Mouse (Mus musculus): ENCODE measurements around the gene Lgr4. TPM values are rescaled to one million over a fixed set of nuclear protein-coding genes. Genes with fewer than 3 reads are reported as not detected.

Gene Lgr4
- polyA plus RNA-seq, 2 experiments, result 3.0 to 3.9 TPM

- DNase-seq (ENCODE audit: low read depth in 3 of 3, low spot score in 3 of 3), result no peak
- H3K9ac ChIP-seq (replicated peaks), result no peak overlapping the region
- H3K9me3 ChIP-seq (ENCODE audit: control insufficient read depth, low read length), result no peaks in the 10 kb centered on the region
- peaks cover 36 to 38% of the 10 kb centered on the region in 2 experiments for H3K4me1 ChIP-seq (replicated peaks; ENCODE audit: control insufficient read depth in 2 of 2, insufficient read depth in 2 of 2, low read length in 1 of 2)
- H3K4me3 ChIP-seq (ENCODE audit: insufficient read depth in 1 of 2, low read depth in 2 of 2, low read length in 2 of 2), result no peak overlapping the region
- TF ChIP-seq EP300 (IDR thresholded peaks at IDR 0.05; ENCODE audit: low read depth), result no peak
- no peak for TF ChIP-seq CTCF (IDR thresholded peaks at IDR 0.05; ENCODE audit: low read depth)
- H3K4me2 ChIP-seq (ENCODE audit: low read depth), result no peak overlapping the region
- no peak for ATAC-seq (ENCODE audit: insufficient read depth)
- H3K27me3 ChIP-seq (ENCODE audit: control insufficient read depth, insufficient read depth, low read length), result no peaks in the 10 kb centered on the region
- H3K27ac ChIP-seq, result peak overlapping the region; percentile 29
- WGBS (ENCODE audit: insufficient replicate concordance), result 65% methylated on average over 3 of the region's 3 CpGs
- H3K36me3 ChIP-seq (replicated peaks; ENCODE audit: control insufficient read depth, insufficient read depth, low read depth), result no peaks in the 10 kb centered on the region
Observed at GRCm38 (mm10) chr2:110005164-110005563, 87.7 kb downstream of the Lgr4 start.

DNA sequence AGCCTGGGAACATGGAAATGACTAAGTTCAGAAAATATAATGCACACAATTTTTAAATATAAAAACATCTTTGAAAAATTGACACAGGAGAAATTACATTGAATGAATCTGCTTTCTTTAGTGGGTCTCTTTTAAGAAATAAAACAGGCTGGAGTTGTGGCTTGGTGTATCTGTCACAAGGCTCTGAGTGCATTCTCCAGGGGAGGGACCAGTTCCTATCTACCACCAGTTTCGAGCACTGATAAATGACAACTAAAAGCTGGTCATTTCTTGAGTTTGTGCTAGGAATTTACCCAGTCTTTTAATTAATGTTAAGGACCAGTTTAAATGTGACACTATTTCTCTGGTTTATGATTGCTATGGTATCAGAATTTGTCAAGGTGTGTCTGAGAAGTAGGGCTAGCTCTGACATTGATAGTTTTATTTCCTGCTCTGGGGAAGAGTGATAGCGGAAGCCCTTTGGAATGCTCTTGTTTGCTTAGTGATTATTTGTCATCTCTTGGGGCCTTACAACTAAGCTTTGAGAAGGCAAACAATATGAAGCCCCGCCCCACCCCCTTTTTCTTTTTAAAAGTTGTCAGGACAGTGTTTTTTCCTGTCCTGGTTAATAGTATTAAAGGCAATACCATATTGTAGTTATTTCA is 88.3 kb downstream of the Lgr4 start:
- no peak for TF ChIP-seq CTCF (IDR thresholded peaks at IDR 0.05; ENCODE audit: low read depth)
- TF ChIP-seq EP300 (IDR thresholded peaks at IDR 0.05; ENCODE audit: low read depth), result peak; percentile 50
- Histone ChIP-seq H3K9me3 (ENCODE audit: control insufficient read depth, low read length) (no peaks in the 10 kb centered on the region), H3K27me3 (ENCODE audit: control insufficient read depth, insufficient read depth, low read length) (no peaks in the 10 kb centered on the region), H3K4me3 (ENCODE audit: insufficient read depth in 1 of 2, low read depth in 2 of 2, low read length in 2 of 2) (no peak overlapping the region), H3K9ac (replicated peaks) (0 out of 2 replicates have a peak overlapping the region, but pooled peaks have one; percentile 25), H3K36me3 (replicated peaks; ENCODE audit: control insufficient read depth, insufficient read depth, low read depth) (no peaks in the 10 kb centered on the region), H3K27ac (peak overlapping the region; percentile 29), H3K4me2 (ENCODE audit: low read depth) (peak overlapping the region; percentile 35), H3K4me1 (replicated peaks; ENCODE audit: control insufficient read depth in 2 of 2, insufficient read depth in 2 of 2, low read length in 1 of 2) (peaks cover 36 to 38% of the 10 kb centered on the region in 2 experiments)
- ATAC-seq (ENCODE audit: insufficient read depth) (peak; percentile 49), DNase-seq (ENCODE audit: low read depth in 3 of 3, low spot score in 3 of 3) (peak in 1 of 3 experiments; percentile 37)
- WGBS (ENCODE audit: insufficient replicate concordance), result 27% methylated on average over 3 of the region's 3 CpGs

- H3K9me3 ChIP-seq (ENCODE audit: control insufficient read depth, low read length), result no peaks in the 10 kb centered on the region
- H3K4me2 ChIP-seq (ENCODE audit: low read depth), result peak overlapping the region; percentile 57
- H3K9ac ChIP-seq (replicated peaks), result peak overlapping the region; percentile 27; the same call in 1 of the 2 replicates
- peak; percentile 61 to 71 (median 63) for DNase-seq (ENCODE audit: low read depth in 3 of 3, low spot score in 3 of 3)
- H3K36me3 ChIP-seq (replicated peaks; ENCODE audit: control insufficient read depth, insufficient read depth, low read depth), result peaks cover 4% of the 10 kb centered on the region; the same call in 1 of the 2 replicates
- TF ChIP-seq EP300 (IDR thresholded peaks at IDR 0.05; ENCODE audit: low read depth) (peak; percentile 89), CTCF (IDR thresholded peaks at IDR 0.05; ENCODE audit: low read depth) (no peak)
- WGBS (ENCODE audit: insufficient replicate concordance), result 41% methylated on average over 10 of the region's 10 CpGs
- H3K4me1 ChIP-seq (replicated peaks; ENCODE audit: control insufficient read depth in 2 of 2, insufficient read depth in 2 of 2, low read length in 1 of 2), result peaks cover 36 to 38% of the 10 kb centered on the region in 2 experiments
- H3K27ac ChIP-seq, result peak overlapping the region; percentile 63
- no peak overlapping the region for H3K4me3 ChIP-seq (ENCODE audit: insufficient read depth in 1 of 2, low read depth in 2 of 2, low read length in 2 of 2)
- peak; percentile 90 for ATAC-seq (ENCODE audit: insufficient read depth)
- H3K27me3 ChIP-seq (ENCODE audit: control insufficient read depth, insufficient read depth, low read length), result no peaks in the 10 kb centered on the region
Observed at GRCm38 (mm10) chr2:110007423-110008267, 90.2 kb downstream of the Lgr4 start.

DNA sequence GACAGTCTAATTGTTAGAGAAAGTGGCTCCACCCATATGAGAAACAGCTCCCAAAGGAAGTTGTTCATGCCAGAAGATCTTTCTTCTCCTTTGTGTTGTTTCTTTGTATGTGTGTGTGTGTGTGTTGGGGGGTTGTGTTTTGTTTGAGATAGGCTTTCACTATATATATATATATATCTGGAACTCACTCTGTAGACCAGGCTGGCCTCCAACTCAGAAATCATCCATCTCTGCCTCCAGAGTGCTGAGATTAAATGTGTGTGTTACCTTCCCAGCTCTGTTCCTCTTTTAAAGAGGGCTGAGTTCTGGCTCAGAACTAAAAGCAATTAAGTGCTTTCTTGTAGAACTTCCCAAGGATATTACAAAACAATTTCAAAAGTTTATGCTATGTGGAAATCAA is 92.0 kb downstream of the Lgr4 start:
- H3K4me1 ChIP-seq (replicated peaks; ENCODE audit: control insufficient read depth in 2 of 2, insufficient read depth in 2 of 2, low read length in 1 of 2), result peaks cover 36 to 38% of the 10 kb centered on the region in 2 experiments
- no peak for DNase-seq (ENCODE audit: low read depth in 3 of 3, low spot score in 3 of 3)
- H3K9ac ChIP-seq (replicated peaks), result no peak overlapping the region
- ATAC-seq (ENCODE audit: insufficient read depth), result no peak
- H3K27ac ChIP-seq, result no peak overlapping the region
- TF ChIP-seq CTCF (IDR thresholded peaks at IDR 0.05; ENCODE audit: low read depth), result no peak
- no peak for TF ChIP-seq EP300 (IDR thresholded peaks at IDR 0.05; ENCODE audit: low read depth)
- H3K4me2 ChIP-seq (ENCODE audit: low read depth), result no peak overlapping the region
- no peak overlapping the region for H3K4me3 ChIP-seq (ENCODE audit: insufficient read depth in 1 of 2, low read depth in 2 of 2, low read length in 2 of 2)
- H3K36me3 ChIP-seq (replicated peaks; ENCODE audit: control insufficient read depth, insufficient read depth, low read depth), result peaks cover 4% of the 10 kb centered on the region; the same call in 1 of the 2 replicates
- no peaks in the 10 kb centered on the region for H3K9me3 ChIP-seq (ENCODE audit: control insufficient read depth, low read length)
- no peaks in the 10 kb centered on the region for H3K27me3 ChIP-seq (ENCODE audit: control insufficient read depth, insufficient read depth, low read length)

DNA sequence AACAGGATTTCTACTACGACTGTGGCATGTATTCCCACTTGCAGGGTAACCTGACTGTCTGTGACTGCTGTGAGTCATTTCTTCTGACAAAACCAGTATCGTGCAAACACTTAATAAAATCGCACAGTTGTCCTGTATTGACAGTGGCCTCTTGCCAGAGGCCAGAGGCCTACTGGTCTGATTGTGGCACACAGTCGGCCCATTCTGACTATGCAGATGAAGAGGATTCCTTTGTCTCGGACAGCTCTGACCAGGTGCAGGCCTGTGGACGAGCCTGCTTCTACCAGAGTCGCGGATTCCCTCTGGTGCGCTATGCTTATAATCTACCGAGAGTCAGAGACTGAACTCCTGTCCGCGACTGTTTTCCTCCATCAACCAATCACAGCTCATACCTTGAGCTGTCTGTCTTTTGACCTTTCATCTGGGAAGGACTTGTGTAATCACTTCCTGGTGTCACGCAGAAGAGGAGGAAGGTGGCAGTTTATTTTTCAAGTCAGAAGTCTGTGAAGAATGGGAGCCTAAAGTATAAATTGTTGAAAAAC is 94.8 kb downstream of the Lgr4 start:
- WGBS (ENCODE audit: insufficient replicate concordance), result 85% methylated on average over 13 of the region's 13 CpGs
- no peaks in the 10 kb centered on the region for H3K27me3 ChIP-seq (ENCODE audit: control insufficient read depth, insufficient read depth, low read length)
- no peak overlapping the region for H3K4me3 ChIP-seq (ENCODE audit: insufficient read depth in 1 of 2, low read depth in 2 of 2, low read length in 2 of 2)
- H3K4me1 ChIP-seq (replicated peaks; ENCODE audit: control insufficient read depth in 2 of 2, insufficient read depth in 2 of 2, low read length in 1 of 2), result peaks cover 15 to 18% of the 10 kb centered on the region in 2 experiments
- TF ChIP-seq CTCF (IDR thresholded peaks at IDR 0.05; ENCODE audit: low read depth), result no peak
- TF ChIP-seq EP300 (IDR thresholded peaks at IDR 0.05; ENCODE audit: low read depth), result no peak
- no peak overlapping the region for H3K4me2 ChIP-seq (ENCODE audit: low read depth)
- H3K36me3 ChIP-seq (replicated peaks; ENCODE audit: control insufficient read depth, insufficient read depth, low read depth), result peaks cover 4% of the 10 kb centered on the region; the same call in 1 of the 2 replicates
- H3K27ac ChIP-seq, result no peak overlapping the region
- no peak for ATAC-seq (ENCODE audit: insufficient read depth)
- no peaks in the 10 kb centered on the region for H3K9me3 ChIP-seq (ENCODE audit: control insufficient read depth, low read length)
- H3K9ac ChIP-seq (replicated peaks), result no peak overlapping the region
- DNase-seq (ENCODE audit: low read depth in 3 of 3, low spot score in 3 of 3), result no peak
